22 mouse cellular contexts compared by ENCODE assay signal in genomic region chr2:71089766-71090165, GRCm38 (mm10). TPM values are rescaled to one million over a fixed set of nuclear protein-coding genes. Genes with fewer than 3 reads are reported as not detected.
DNase-seq lines count a peak whose midpoint lies in the region; ATAC-seq and TF ChIP-seq lines count a peak whose summit lies in the region.
"Had no signal": no experiment of that assay in that cellular context is flagged by ENCODE, and none has a peak within 500 bp of the region (broad histone marks: within the 10 kb centered on the region; RNA-seq: fewer than 3 reads in every experiment).

No protein-coding gene starts in this region.

- no peak overlapping the region for H3K4me2 ChIP-seq in midbrain, embryonic 11.5 days
- H3K4me2 ChIP-seq in intestine, embryonic 16.5 days (ENCODE audit: low read depth, low read length), result no peak overlapping the region
- H3K4me2 ChIP-seq in forebrain, embryonic 13.5 days, result no peak overlapping the region
- H3K4me2 ChIP-seq: embryonic facial prominence, embryonic 12.5 days had no signal

- no peak overlapping the region for H3K4me3 ChIP-seq in midbrain, embryonic 11.5 days (ENCODE audit: low read depth, low read length)
- no peak overlapping the region for H3K4me3 ChIP-seq in midbrain, embryonic 10.5 days
- no peak overlapping the region for H3K4me3 ChIP-seq in MEL (ENCODE audit: control insufficient read depth in 1 of 2, insufficient read depth in 1 of 2, low read depth in 2 of 2, low read length in 2 of 2)
- H3K4me3 ChIP-seq in intestine, embryonic 16.5 days (ENCODE audit: low read length), result no peak overlapping the region
- H3K4me3 ChIP-seq in cerebellum, adult 2 months (replicated peaks; ENCODE audit: insufficient read depth, low read depth, low read length), result no peak overlapping the region
- H3K4me3 ChIP-seq in forebrain, embryonic 13.5 days, result no peak overlapping the region
- H3K4me3 ChIP-seq: embryonic facial prominence, embryonic 10.5 days; embryonic facial prominence, embryonic 12.5 days had no signal

- no peak for TF ChIP-seq POLR2A in MEL (IDR thresholded peaks at IDR 0.05; ENCODE audit: control insufficient read depth in 1 of 2, insufficient read depth in 1 of 2, low read depth in 1 of 2, low read length in 2 of 2, poor library complexity in 1 of 2)
- TF ChIP-seq POLR2A in cerebellum, adult 2 months (IDR thresholded peaks at IDR 0.05; ENCODE audit: borderline replicate concordance, insufficient read depth, low read length), result no peak

- no peaks in the 10 kb centered on the region for H3K4me1 ChIP-seq in midbrain, embryonic 11.5 days (ENCODE audit: control insufficient read depth, insufficient read depth, low read length)
- H3K4me1 ChIP-seq in midbrain, embryonic 10.5 days, result no peaks in the 10 kb centered on the region
- no peaks in the 10 kb centered on the region for H3K4me1 ChIP-seq in MEL (ENCODE audit: control insufficient read depth in 1 of 2, insufficient read depth in 2 of 2, low read length in 2 of 2)
- H3K4me1 ChIP-seq in intestine, embryonic 16.5 days (ENCODE audit: control insufficient read depth, insufficient read depth, low read length), result no peaks in the 10 kb centered on the region
- H3K4me1 ChIP-seq in cerebellum, adult 2 months (ENCODE audit: control insufficient read depth, insufficient read depth, low read length), result no peaks in the 10 kb centered on the region
- H3K4me1 ChIP-seq in forebrain, embryonic 13.5 days, result no peaks in the 10 kb centered on the region
- H3K4me1 ChIP-seq: embryonic facial prominence, embryonic 10.5 days; embryonic facial prominence, embryonic 12.5 days had no signal

- TF ChIP-seq RAD21 in MEL (IDR thresholded peaks at IDR 0.05; ENCODE audit: low read depth, low read length), result no peak

- no peak for TF ChIP-seq CTCF in MEL (IDR thresholded peaks at IDR 0.05 in 2 of 3, conservative IDR thresholded peaks at IDR 0.05 in 1 of 3; ENCODE audit: control insufficient read depth in 1 of 3, insufficient read depth in 1 of 3, low read depth in 2 of 3, low read length in 3 of 3, poor library complexity in 1 of 3, severe bottlenecking in 1 of 3)
- TF ChIP-seq CTCF in cerebellum, adult 2 months (IDR thresholded peaks at IDR 0.05; ENCODE audit: borderline replicate concordance, insufficient read depth, low read depth, low read length), result no peak

- H3K9ac ChIP-seq in midbrain, embryonic 11.5 days (ENCODE audit: low read length), result no peak overlapping the region
- H3K9ac ChIP-seq in MEL (ENCODE audit: control insufficient read depth, low read depth, low read length, poor library complexity, severe bottlenecking), result no peak overlapping the region
- no peak overlapping the region for H3K9ac ChIP-seq in intestine, embryonic 16.5 days (ENCODE audit: low read depth, low read length)
- H3K9ac ChIP-seq in forebrain, embryonic 13.5 days, result no peak overlapping the region
- H3K9ac ChIP-seq: embryonic facial prominence, embryonic 12.5 days had no signal

- H3K9me3 ChIP-seq in midbrain, embryonic 11.5 days (ENCODE audit: control insufficient read depth, low read length), result no peaks in the 10 kb centered on the region
- no peaks in the 10 kb centered on the region for H3K9me3 ChIP-seq in midbrain, embryonic 10.5 days (replicated peaks)
- no peaks in the 10 kb centered on the region for H3K9me3 ChIP-seq in MEL (replicated peaks; ENCODE audit: insufficient read depth, low read length)
- no peaks in the 10 kb centered on the region for H3K9me3 ChIP-seq in intestine, embryonic 16.5 days (ENCODE audit: control insufficient read depth, low read length)
- no peaks in the 10 kb centered on the region for H3K9me3 ChIP-seq in forebrain, embryonic 13.5 days (replicated peaks)
- H3K9me3 ChIP-seq: embryonic facial prominence, embryonic 10.5 days; embryonic facial prominence, embryonic 12.5 days; G1E had no signal

- TF ChIP-seq EP300 in MEL (IDR thresholded peaks at IDR 0.05; ENCODE audit: low read depth in 1 of 2, low read length in 2 of 2), result no peak

- DNase-seq in midbrain, embryonic 11.5 days (ENCODE audit: low spot score, missing footprints), result peak; percentile 64
- no peak for DNase-seq in midbrain, embryonic 10.5 days (ENCODE audit: low spot score)
- DNase-seq in 416B (ENCODE audit: low read depth), result peak; percentile 77
- DNase-seq in MEL (ENCODE audit: low read depth, low spot score), result peak; percentile 23
- no peak for DNase-seq in cerebellum, adult 2 months
- DNase-seq: adrenal gland, adult 8-10 months; adrenal gland, postnatal 14 days; adrenal gland, postnatal 36 days; cerebellum, adult 11-12 months; cerebellum, adult 9-10 months; cerebellum, postnatal 10 days; cerebellum, postnatal 25 days had no signal

- H3K27ac ChIP-seq in midbrain, embryonic 11.5 days (ENCODE audit: low read depth, low read length), result no peak overlapping the region
- H3K27ac ChIP-seq in midbrain, embryonic 10.5 days (replicated peaks), result no peak overlapping the region
- H3K27ac ChIP-seq in MEL (ENCODE audit: control insufficient read depth, low read depth, low read length), result no peak overlapping the region
- no peak overlapping the region for H3K27ac ChIP-seq in intestine, embryonic 16.5 days (ENCODE audit: low read length)
- no peak overlapping the region for H3K27ac ChIP-seq in cerebellum, adult 2 months (ENCODE audit: insufficient read depth, low read length)
- H3K27ac ChIP-seq in forebrain, embryonic 13.5 days, result no peak overlapping the region
- H3K27ac ChIP-seq: embryonic facial prominence, embryonic 10.5 days; embryonic facial prominence, embryonic 12.5 days had no signal

- no peak for ATAC-seq in midbrain, embryonic 11.5 days (ENCODE audit: low FRiP score)
- no peak for ATAC-seq in intestine, embryonic 16.5 days
- ATAC-seq in forebrain, embryonic 13.5 days, result no peak
- ATAC-seq: activated CD4-positive, CD25-positive, alpha-beta regulatory T cell, adult 4 months; forebrain, embryonic 14.5 days; forebrain, embryonic 16.5 days; Patski had no signal

- 81% methylated on average over 3 of the region's 3 CpGs for WGBS in midbrain, embryonic 11.5 days
- 81% methylated on average over 3 of the region's 3 CpGs for WGBS in midbrain, embryonic 10.5 days
- WGBS in intestine, embryonic 16.5 days, result 63% methylated on average over 3 of the region's 3 CpGs
- 80% methylated on average over 3 of the region's 3 CpGs for WGBS in cerebellum, adult 2 months
- WGBS in forebrain, embryonic 13.5 days, result 80% methylated on average over 3 of the region's 3 CpGs

- H3K79me2 ChIP-seq in MEL (ENCODE audit: control insufficient read depth, insufficient read depth, low read length, poor library complexity), result no peaks in the 10 kb centered on the region

- H3K36me3 ChIP-seq in midbrain, embryonic 11.5 days (ENCODE audit: control insufficient read depth, insufficient read depth, low read length), result peaks cover 3% of the 10 kb centered on the region; the same call in 1 of the 2 replicates
- H3K36me3 ChIP-seq in midbrain, embryonic 10.5 days, result peaks cover 59% of the 10 kb centered on the region
- peaks cover 2 to 14% of the 10 kb centered on the region in 2 experiments; a peak in 3 of 4 replicates for H3K36me3 ChIP-seq in MEL (ENCODE audit: control insufficient read depth in 1 of 2, insufficient read depth in 2 of 2, low read length in 2 of 2)
- peaks cover 4% of the 10 kb centered on the region; the same call in 1 of the 2 replicates for H3K36me3 ChIP-seq in intestine, embryonic 16.5 days (ENCODE audit: control insufficient read depth, insufficient read depth, low read length)
- peaks cover 50% of the 10 kb centered on the region for H3K36me3 ChIP-seq in forebrain, embryonic 13.5 days (ENCODE audit: poor library complexity, severe bottlenecking)

- no peaks in the 10 kb centered on the region for H3K27me3 ChIP-seq in midbrain, embryonic 11.5 days (ENCODE audit: control insufficient read depth, insufficient read depth, low read length)
- H3K27me3 ChIP-seq in midbrain, embryonic 10.5 days (ENCODE audit: low read depth, poor library complexity, severe bottlenecking), result no peaks in the 10 kb centered on the region
- no peaks in the 10 kb centered on the region for H3K27me3 ChIP-seq in MEL (ENCODE audit: control insufficient read depth in 1 of 2, insufficient read depth in 2 of 2, low read length in 2 of 2)
- no peaks in the 10 kb centered on the region for H3K27me3 ChIP-seq in intestine, embryonic 16.5 days (replicated peaks; ENCODE audit: control insufficient read depth, insufficient read depth, low read length)
- no peaks in the 10 kb centered on the region for H3K27me3 ChIP-seq in cerebellum, adult 2 months (ENCODE audit: control insufficient read depth, insufficient read depth, low read length)
- no peaks in the 10 kb centered on the region for H3K27me3 ChIP-seq in forebrain, embryonic 13.5 days
- H3K27me3 ChIP-seq: embryonic facial prominence, embryonic 12.5 days; Patski had no signal

RNA-seq across cellular contexts. Expression of gene Cybrd1, which starts 28.0 kb away (rescaled TPM):
- 0.22 and 0.26 TPM in 2 replicates for polyA plus RNA-seq in midbrain, embryonic 11.5 days (2014; fragmentation: Nextera tagmentation; extraction: Ambion mirVana)
- 0.23 and 0.30 TPM in 2 replicates for polyA plus RNA-seq in midbrain, embryonic 10.5 days (2016; fragmentation: Nextera tagmentation; extraction: Ambion mirVana)
- 0.08 and 0.10 TPM in 2 replicates for total RNA-seq in MEL (2012; rRNA removed)
- polyA plus RNA-seq in MEL (2012; ENCODE audit: insufficient read depth in 1 of 2, insufficient read length in 2 of 2, low read depth in 1 of 2, low replicate concordance in 2 of 2, missing spikeins in 1 of 2), result under 1 TPM in 1 of 2 experiments, not detected in 1; 0.21 TPM
- 6.3 and 6.9 TPM in 2 replicates for polyA plus RNA-seq in intestine, embryonic 16.5 days (2015; fragmentation: Nextera tagmentation; extraction: Ambion mirVana)
- 1.0 and 1.2 TPM in 2 replicates for polyA plus RNA-seq in cerebellum, adult 2 months (2012; rRNA removed)
- 0.22 and 0.30 TPM in 2 replicates for polyA plus RNA-seq in forebrain, embryonic 13.5 days (2015; fragmentation: Nextera tagmentation; extraction: Ambion mirVana)
- polyA plus RNA-seq: C2C12, G1E had no signal

RNA-seq across cellular contexts. Expression of gene Mettl8, which starts 34.4 kb away (rescaled TPM):
- polyA plus RNA-seq in midbrain, embryonic 11.5 days (2014; fragmentation: Nextera tagmentation; extraction: Ambion mirVana), result 22.3 and 22.8 TPM in 2 replicates
- 20.6 and 21.6 TPM in 2 replicates for polyA plus RNA-seq in midbrain, embryonic 10.5 days (2016; fragmentation: Nextera tagmentation; extraction: Ambion mirVana)
- total RNA-seq in MEL (2012; rRNA removed), result 19.3 and 21.7 TPM in 2 replicates
- polyA plus RNA-seq in MEL (2012; ENCODE audit: insufficient read depth in 1 of 2, insufficient read length in 2 of 2, low read depth in 1 of 2, low replicate concordance in 2 of 2, missing spikeins in 1 of 2), result 10 to 100 TPM in 1 of 2 experiments, not detected in 1; 20.0 TPM
- 13.8 and 15.6 TPM in 2 replicates for polyA plus RNA-seq in intestine, embryonic 16.5 days (2015; fragmentation: Nextera tagmentation; extraction: Ambion mirVana)
- polyA plus RNA-seq in cerebellum, adult 2 months (2012; rRNA removed), result 13.9 and 14.6 TPM in 2 replicates
- 15.7 and 16.4 TPM in 2 replicates for polyA plus RNA-seq in forebrain, embryonic 13.5 days (2015; fragmentation: Nextera tagmentation; extraction: Ambion mirVana)

RNA-seq across cellular contexts. Expression of gene Dcaf17, which starts 34.6 kb away (rescaled TPM):
- polyA plus RNA-seq in midbrain, embryonic 11.5 days (2014; fragmentation: Nextera tagmentation; extraction: Ambion mirVana), result 40.5 and 43.4 TPM in 2 replicates
- 43.3 and 46.2 TPM in 2 replicates for polyA plus RNA-seq in midbrain, embryonic 10.5 days (2016; fragmentation: Nextera tagmentation; extraction: Ambion mirVana)
- total RNA-seq in MEL (2012; rRNA removed), result 15.1 and 16.3 TPM in 2 replicates
- 10 to 100 TPM in 1 of 2 experiments, not detected in 1; 16.3 TPM for polyA plus RNA-seq in MEL (2012; ENCODE audit: insufficient read depth in 1 of 2, insufficient read length in 2 of 2, low read depth in 1 of 2, low replicate concordance in 2 of 2, missing spikeins in 1 of 2)
- 38.9 and 41.5 TPM in 2 replicates for polyA plus RNA-seq in intestine, embryonic 16.5 days (2015; fragmentation: Nextera tagmentation; extraction: Ambion mirVana)
- 7.4 and 9.2 TPM in 2 replicates for polyA plus RNA-seq in cerebellum, adult 2 months (2012; rRNA removed)
- polyA plus RNA-seq in forebrain, embryonic 13.5 days (2015; fragmentation: Nextera tagmentation; extraction: Ambion mirVana), result 39.8 and 40.9 TPM in 2 replicates

Comparison
In these comparisons a context has a peak if more than half of its experiments do, and no peak if none do; other contexts are left out.
1. DNase-seq: peak in midbrain, embryonic 11.5 days (single experiment), 416B (single experiment) and MEL (single experiment); none in midbrain, embryonic 10.5 days (single experiment) and cerebellum, adult 2 months (0 of 2).